Mouse (Mus musculus) testis, adult 2 months (tissue): ENCODE measurements around the gene Tmem265.

Source experiments
- CTCF ChIP-seq: fragments of 200-500 bp; IDR thresholded peaks from 2 replicates; pipeline ENCODE4 v1.5.1; 2012; ENCODE audit warnings: low read depth, mild to moderate bottlenecking, inconsistent platforms, low read length, moderate library complexity; ENCODE audit not compliant: control insufficient read depth, insufficient read depth, insufficient replicate concordance
- POLR2A ChIP-seq: fragments of 200-500 bp; IDR thresholded peaks from 2 replicates; pipeline ENCODE4 v1.6.1; 2012; ENCODE audit warnings: low read depth, mild to moderate bottlenecking, inconsistent platforms, low read length, moderate library complexity; ENCODE audit not compliant: control insufficient read depth

DNA sequence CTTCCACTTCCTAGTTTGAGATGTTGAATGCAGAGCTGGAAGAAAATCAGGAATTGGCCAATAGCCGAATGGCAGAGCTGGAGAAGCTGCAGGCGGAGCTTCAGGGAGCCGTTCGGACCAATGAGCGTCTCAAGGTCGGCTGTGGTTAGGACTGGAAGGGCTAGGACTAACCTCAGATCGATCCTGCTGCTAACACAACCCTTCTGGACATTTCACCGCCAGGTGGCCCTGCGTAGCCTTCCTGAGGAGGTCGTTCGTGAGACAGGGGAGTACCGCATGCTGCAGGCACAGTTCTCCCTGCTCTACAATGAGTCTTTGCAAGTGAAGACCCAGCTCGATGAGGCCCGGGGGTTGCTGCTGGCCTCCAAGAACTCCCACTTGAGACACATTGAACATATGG is 31.4 kb downstream of the Tmem265 start:
- TF ChIP-seq POLR2A, result no peak
- no peak for TF ChIP-seq CTCF
